Mouse (Mus musculus) CH12.LX (cell line): ENCODE results near the gene Itga9. TPM values are rescaled to one million over a fixed set of nuclear protein-coding genes. Genes with fewer than 3 reads are reported as not detected.

Source experiments
- DNase-seq: peaks from one replicate; pipeline ENCODE4 v3.0.0-alpha.2; 2013; ENCODE audit errors: extremely low read depth
- H3K27ac ChIP-seq: 2 replicates; pipeline ENCODE4 v1.5.1; 2012; ENCODE audit warnings: low read depth, mild to moderate bottlenecking, control low read depth, moderate library complexity; ENCODE audit not compliant: insufficient read depth
- H3K27me3 ChIP-seq: replicated peaks from 2 replicates; pipeline ENCODE3; 2012; ENCODE audit warnings: inconsistent platforms
- H3K36me3 ChIP-seq, 2 experiments: replicated peaks in 1 of 2; 2 replicates each; pipeline versions ENCODE3 to v1.6.1; 2012; ENCODE audit warnings: inconsistent platforms in 1 of 2, low read length in 1 of 2, mild to moderate bottlenecking in 1 of 2, mixed read lengths in 1 of 2, moderate library complexity in 1 of 2; ENCODE audit not compliant: control insufficient read depth in 1 of 2, insufficient read depth in 1 of 2
- H3K4me1 ChIP-seq, 2 experiments: 2 replicates each; pipeline ENCODE4 v1.6.1; 2012; ENCODE audit warnings: inconsistent platforms in 1 of 2, moderate library complexity in 1 of 2; ENCODE audit not compliant: insufficient read depth in 2 of 2, control insufficient read depth in 1 of 2
- H3K4me2 ChIP-seq: 2 replicates; pipeline ENCODE4 v1.6.1; 2012; ENCODE audit warnings: low read depth, mild to moderate bottlenecking, control low read depth; ENCODE audit not compliant: poor library complexity, insufficient read depth, severe bottlenecking
- H3K4me3 ChIP-seq, 3 experiments: fragments of 150-350 bp in 1 of 3; sonication (generic) in 1 of 3; replicated peaks in 1 of 3; 2 replicates each; pipeline versions ENCODE3 to v1.5.1; 2011 to 2012; ENCODE audit warnings: low read depth in 2 of 3, low read length in 2 of 3, mild to moderate bottlenecking in 2 of 3, moderate library complexity in 2 of 3, control low read depth in 1 of 3, improper control_type of control experiment in 1 of 3, inconsistent platforms in 1 of 3, mixed read lengths in 1 of 3; ENCODE audit not compliant: poor library complexity in 1 of 3
- H3K79me2 ChIP-seq: replicated peaks from 2 replicates; pipeline ENCODE4 v1.6.1; 2012; ENCODE audit warnings: mild to moderate bottlenecking, moderate library complexity; ENCODE audit not compliant: control insufficient read depth, poor library complexity, insufficient read depth, severe bottlenecking; ENCODE audit errors: extremely low read depth
- H3K9ac ChIP-seq: 2 replicates; pipeline ENCODE4 v1.6.1; 2012; ENCODE audit warnings: low read depth, mild to moderate bottlenecking, control low read depth, moderate library complexity; ENCODE audit not compliant: insufficient read depth
- H3K9me3 ChIP-seq: replicated peaks from 2 replicates; pipeline ENCODE3; 2012; ENCODE audit warnings: low read length, inconsistent platforms, mixed read lengths
- CHD2 ChIP-seq: IDR thresholded peaks from 2 replicates; pipeline ENCODE4 v1.6.1; 2011; ENCODE audit warnings: low read length, improper control_type of control experiment
- CTCF ChIP-seq, 2 experiments: IDR thresholded peaks in 1 of 2; conservative IDR thresholded peaks in 1 of 2; 2 replicates each; pipeline ENCODE4 v1.5.1; 2011 to 2012; ENCODE audit warnings: low read depth in 2 of 2, low read length in 2 of 2, improper control_type of control experiment in 1 of 2, inconsistent platforms in 1 of 2, mild to moderate bottlenecking in 1 of 2, moderate library complexity in 1 of 2
- ELF1 ChIP-seq: IDR thresholded peaks from 2 replicates; pipeline ENCODE4 v1.6.1; 2014; ENCODE audit warnings: low read depth, mild to moderate bottlenecking, inconsistent platforms, low read length, improper control_type of control experiment
- EP300 ChIP-seq: IDR thresholded peaks from 2 replicates; pipeline ENCODE4 v1.6.1; 2011; ENCODE audit warnings: low read length, improper control_type of control experiment
- ETS1 ChIP-seq: conservative IDR thresholded peaks from 2 replicates; pipeline ENCODE4 v1.6.1; 2012; ENCODE audit warnings: low read depth, mild to moderate bottlenecking, inconsistent platforms, low read length, improper control_type of control experiment, moderate library complexity
- HCFC1 ChIP-seq: IDR thresholded peaks from 2 replicates; pipeline ENCODE4 v1.6.1; 2012; ENCODE audit warnings: low read depth, mild to moderate bottlenecking, inconsistent platforms, low read length, improper control_type of control experiment
- IRF4 ChIP-seq: IDR thresholded peaks from 2 replicates; pipeline ENCODE4 v1.6.1; 2014; ENCODE audit warnings: low read depth, mild to moderate bottlenecking, inconsistent platforms, low read length, improper control_type of control experiment
- JUND ChIP-seq: conservative IDR thresholded peaks from 2 replicates; pipeline ENCODE4 v1.6.1; 2011; ENCODE audit warnings: low read depth, low read length, improper control_type of control experiment
- MAFK ChIP-seq: IDR thresholded peaks from 2 replicates; pipeline ENCODE4 v1.6.1; 2011; ENCODE audit warnings: low read length, improper control_type of control experiment; ENCODE audit not compliant: insufficient replicate concordance
- MEF2A ChIP-seq: IDR thresholded peaks from 2 replicates; pipeline ENCODE4 v1.6.1; 2014; ENCODE audit warnings: low read depth, mild to moderate bottlenecking, inconsistent platforms, low read length, improper control_type of control experiment, borderline replicate concordance
- NRF1 ChIP-seq: IDR thresholded peaks from 2 replicates; pipeline ENCODE4 v1.6.1; 2014; ENCODE audit warnings: low read depth, mild to moderate bottlenecking, inconsistent platforms, low read length, improper control_type of control experiment, moderate library complexity
- PAX5 ChIP-seq: IDR thresholded peaks from 2 replicates; pipeline ENCODE4 v1.6.1; 2012; ENCODE audit warnings: low read length, inconsistent platforms, mixed read lengths
- RAD21 ChIP-seq: IDR thresholded peaks from 2 replicates; pipeline ENCODE4 v1.6.1; 2011; ENCODE audit warnings: low read depth, mild to moderate bottlenecking, low read length, improper control_type of control experiment, moderate library complexity
- RCOR1 ChIP-seq: conservative IDR thresholded peaks from 2 replicates; pipeline ENCODE4 v1.6.1; 2012; ENCODE audit warnings: low read depth, mild to moderate bottlenecking, inconsistent platforms, low read length, improper control_type of control experiment
- SIN3A ChIP-seq: IDR thresholded peaks from 2 replicates; pipeline ENCODE4 v1.6.1; 2012; ENCODE audit warnings: low read length, improper control_type of control experiment, inconsistent platforms
- TBP ChIP-seq: conservative IDR thresholded peaks from 2 replicates; pipeline ENCODE4 v1.6.1; 2011; ENCODE audit warnings: low read depth, low read length, improper control_type of control experiment
- ZC3H11A ChIP-seq: IDR thresholded peaks from 2 replicates; pipeline ENCODE4 v1.6.1; 2012; ENCODE audit warnings: low read depth, mild to moderate bottlenecking, inconsistent platforms, low read length, improper control_type of control experiment
- ZKSCAN1 ChIP-seq: IDR thresholded peaks from 2 replicates; pipeline ENCODE4 v1.6.1; 2012; ENCODE audit warnings: low read depth, inconsistent platforms, low read length, improper control_type of control experiment, borderline replicate concordance
- ZMIZ1 ChIP-seq: IDR thresholded peaks from 2 replicates; pipeline ENCODE4 v1.6.1; 2012; ENCODE audit warnings: low read depth, mild to moderate bottlenecking, inconsistent platforms, low read length, improper control_type of control experiment
- dilution Hi-C: fragments of 300-500 bp; cut with MboI; formaldehyde crosslinking; loops from 2 replicates; pipeline ENCODE4 v1.14.3; 2020; ENCODE audit warnings: low sequenced_read_pairs; ENCODE audit not compliant: extremely low pct_unique_long_range_greater_than_20kb, extremely low pct_ligation_motif_present
- in situ Hi-C: fragments of 300-500 bp; cut with MboI; formaldehyde crosslinking; loops from 3 replicates; pipeline ENCODE4 v1.14.3; 2019; ENCODE audit warnings: low sequenced_read_pairs, low pct_ligation_motif_present, low pct_unique_long_range_greater_than_20kb, mixed read lengths
- polyA plus RNA-seq: library from polyadenylated mRNA; unstranded; fragments of >175 nt; gene quantifications from 2 replicates; pipeline ENCODE4 v1.2.1, GENCODE M21; 2012; ENCODE audit warnings: low read depth; ENCODE audit not compliant: insufficient read length
- total RNA-seq, 2 experiments: library from RNA; depleted of rRNA; stranded (reverse); fragments of 300-350 nt in 1 of 2; fragments of >200 nt in 1 of 2; gene quantifications; 2 replicates each; pipeline ENCODE4 v1.2.3; 2012 to 2014

The Itga9 gene
- total and polyA plus RNA-seq, 3 experiments: 0.19 TPM; not detected in 2

DNA sequence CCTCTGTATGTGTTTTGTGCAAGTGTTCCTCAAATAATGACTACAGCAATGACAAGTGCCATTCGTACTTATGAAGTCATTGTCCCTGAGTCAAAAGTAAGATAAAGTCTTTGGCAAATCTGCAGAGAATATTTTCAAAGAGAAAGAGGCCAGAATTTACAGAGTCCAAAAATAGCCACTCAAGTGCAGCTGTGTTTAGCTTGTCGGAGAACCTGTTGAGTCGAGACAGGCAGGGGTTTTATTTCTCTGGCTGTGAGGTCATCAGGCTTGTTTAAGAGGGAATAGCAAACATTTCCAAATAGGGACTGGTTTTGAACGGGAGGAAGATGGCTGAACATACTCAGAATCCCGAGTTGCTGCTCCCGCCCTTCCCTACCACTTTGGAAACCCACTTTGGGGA lies 125.2 kb downstream of the Itga9 start:
- TF ChIP-seq MEF2A: peak; percentile 71
- no peak for TF ChIP-seq HCFC1
- Histone ChIP-seq H3K9me3 (peaks cover 2% of the 10 kb centered on the region), H3K27me3 (no peaks in the 10 kb centered on the region), H3K27ac (no peak overlapping the region), H3K4me2 (no peak overlapping the region), H3K9ac (no peak overlapping the region), H3K36me3 (no peaks in the 10 kb centered on the region), H3K4me1 (peaks cover 3 to 43% of the 10 kb centered on the region in 2 experiments; a peak in 2 of 4 replicates), H3K4me3 (no peak overlapping the region), H3K79me2 (no peaks in the 10 kb centered on the region)
- in situ Hi-C loops (no loop called here), dilution Hi-C loops (no loop called here)
- no peak for DNase-seq

DNA sequence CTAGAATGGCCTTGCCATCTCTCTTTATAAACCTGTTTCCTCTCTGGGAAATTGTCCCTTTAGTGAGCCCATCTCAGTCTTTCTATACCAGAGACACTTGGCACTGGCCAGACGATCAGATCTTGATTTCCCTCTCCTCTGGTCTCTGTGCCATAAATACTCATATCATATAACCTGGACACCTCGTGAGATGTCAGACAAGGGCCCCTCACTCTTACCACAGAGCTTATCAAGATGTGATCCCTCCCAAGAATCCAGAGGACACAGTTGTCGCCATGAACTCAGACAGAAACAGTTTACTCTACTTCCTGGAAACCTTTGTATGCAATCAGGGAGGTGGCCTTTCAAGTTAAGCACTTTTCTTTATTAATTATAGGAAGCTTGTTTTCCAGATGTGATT lies 127.1 kb downstream of the Itga9 start:
- Histone ChIP-seq H3K27ac (no peak overlapping the region), H3K4me3 (no peak overlapping the region), H3K27me3 (peaks cover 4% of the 10 kb centered on the region), H3K4me2 (no peak overlapping the region), H3K9ac (no peak overlapping the region), H3K36me3 (no peaks in the 10 kb centered on the region), H3K79me2 (no peaks in the 10 kb centered on the region), H3K4me1 (peaks cover 3 to 26% of the 10 kb centered on the region in 2 experiments; a peak in 2 of 4 replicates), H3K9me3 (peaks cover 2% of the 10 kb centered on the region)
- TF ChIP-seq MEF2A: no peak
- TF ChIP-seq PAX5: no peak
- no peak for TF ChIP-seq IRF4
- no peak for TF ChIP-seq CTCF (conservative IDR thresholded peaks at IDR 0.05 in 1 of 2, IDR thresholded peaks at IDR 0.05 in 1 of 2; ENCODE audit: low read depth in 2 of 2, low read length in 2 of 2)
- no peak for TF ChIP-seq ZMIZ1
- TF ChIP-seq EP300: no peak
- TF ChIP-seq CHD2: no peak
- no peak for TF ChIP-seq JUND
- TF ChIP-seq RAD21: no peak
- TF ChIP-seq ELF1: no peak
- no peak for TF ChIP-seq ZC3H11A
- TF ChIP-seq HCFC1: no peak
- TF ChIP-seq ETS1: no peak
- TF ChIP-seq NRF1: no peak
- TF ChIP-seq TBP: no peak
- TF ChIP-seq SIN3A: no peak
- no peak for TF ChIP-seq RCOR1
- no peak for TF ChIP-seq ZKSCAN1
- no peak for TF ChIP-seq MAFK
- in situ Hi-C loops (no loop called here), dilution Hi-C loops (no loop called here)
- DNase-seq: no peak
